Mouse (Mus musculus) large intestine, adult 2 months (tissue): ENCODE data around the gene Vps72. TPM values are rescaled to one million over a fixed set of nuclear protein-coding genes. Genes with fewer than 3 reads are reported as not detected.
"Not testable (repeated sequence)": the region's sequence is repeated elsewhere in the genome, so short reads cannot be mapped to it uniquely, and the experiment has no call there.

ENCODE experiments used
- DNase-seq: peaks from one replicate; pipeline ENCODE4 v3.0.0-alpha.2; 2012; ENCODE audit warnings: low read depth, low spot score
- WGBS: fragments of 180-500 bp; shearing (Covaris S2); methylation state at CpG from one replicate; pipeline ENCODE4 v1.1.7; 2018; 5-methylcytosine and 5-hydroxymethylcytosine counted together
- polyA plus RNA-seq: library from polyadenylated mRNA; depleted of rRNA; stranded (reverse); fragments of >200 nt; gene quantifications from 2 replicates; pipeline ENCODE4 v1.2.3, GENCODE M21; 2012; rRNA removed

Vps72 gene
- polyA plus RNA-seq: 38.7 and 48.3 TPM in 2 replicates

DNA sequence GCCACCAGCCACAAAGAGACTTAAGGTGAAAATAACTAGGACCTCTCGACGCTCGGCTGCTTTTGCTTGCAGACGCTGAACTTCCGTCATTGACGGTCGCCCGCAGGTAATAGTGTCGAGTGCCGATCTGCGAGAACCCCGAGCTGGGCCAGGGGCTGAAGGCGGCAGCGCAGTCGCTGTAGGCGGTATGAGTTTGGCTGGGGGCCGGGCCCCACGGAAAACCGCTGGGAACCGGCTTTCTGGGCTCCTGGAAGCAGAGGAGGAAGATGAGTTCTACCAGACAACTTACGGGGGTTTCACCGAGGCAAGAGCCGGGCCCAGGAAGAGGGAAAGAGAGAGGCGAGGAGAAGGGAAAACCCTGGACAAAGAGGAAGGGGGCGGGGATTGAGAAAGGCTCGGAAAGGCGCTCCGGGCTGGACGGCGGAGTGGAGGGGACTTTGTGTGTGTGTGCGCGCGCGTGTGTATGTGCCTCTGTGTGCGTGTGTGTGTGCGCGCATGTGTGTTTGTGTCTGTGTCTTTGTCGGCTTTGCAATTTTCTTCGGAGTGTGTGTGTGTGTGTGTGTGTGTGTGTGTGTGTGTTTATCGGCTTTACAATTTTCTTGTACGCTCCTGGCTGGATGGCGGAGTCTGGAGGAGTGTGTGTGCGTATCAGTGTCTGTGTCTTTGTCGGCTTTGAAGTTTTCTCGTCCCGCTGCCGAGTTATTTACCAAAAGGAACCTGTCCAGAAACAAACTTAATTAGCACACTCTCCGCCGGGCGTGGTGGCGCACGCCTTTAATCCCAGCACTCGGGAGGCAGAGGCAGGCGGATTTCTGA is at the start of gene Vps72:
TSS of gene Vps72 (plus strand) at position 112 of the 816 bp plus-strand sequence.
- under 1% methylated on average over 53 of the region's 54 CpGs for WGBS
- DNase-seq: no peak

DNA sequence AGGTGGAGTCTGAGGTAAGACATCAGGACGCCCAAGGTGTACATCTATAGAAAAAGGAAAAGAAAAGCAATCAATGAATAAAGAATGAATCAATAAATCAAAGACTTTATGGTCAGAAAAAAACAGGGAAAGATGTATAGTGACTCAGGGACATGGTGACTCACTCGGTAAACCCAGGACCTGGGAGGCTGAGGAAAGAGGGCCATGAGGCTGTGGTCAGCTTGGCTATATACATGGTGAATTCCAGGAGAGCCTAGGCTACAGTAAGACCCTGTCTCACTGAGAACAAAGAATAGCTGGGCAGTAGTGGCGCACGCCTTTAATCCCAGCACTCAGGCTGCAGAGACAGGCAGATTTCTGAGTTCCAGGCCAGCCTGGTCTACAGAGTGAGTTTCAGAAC is 47.1 kb upstream of the Vps72 start:
- DNase-seq: no peak
- 86% methylated on average over 4 of the region's 4 CpGs for WGBS

DNA sequence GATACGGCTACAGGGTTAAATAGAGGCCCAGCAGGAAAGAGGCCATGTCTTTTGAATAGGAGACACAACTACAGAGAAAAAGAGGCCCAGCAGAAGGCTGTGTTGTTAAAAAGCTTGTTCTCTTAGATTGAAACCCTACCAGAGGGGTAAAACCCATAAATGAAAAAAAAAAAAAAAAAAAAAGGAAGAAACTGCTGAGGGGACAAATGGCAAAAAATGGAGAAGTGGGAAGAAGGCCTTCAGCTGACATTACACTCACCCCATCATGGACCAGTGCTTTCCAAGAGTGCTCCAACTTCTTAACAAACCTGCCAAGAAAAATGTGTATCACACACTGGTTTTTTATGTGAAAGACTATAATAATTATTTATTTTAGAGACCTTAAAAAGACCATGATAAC is 45.3 kb upstream of the Vps72 start:
- 93% methylated on average over 1 of the region's 1 CpGs for WGBS
- DNase-seq: no peak

DNA sequence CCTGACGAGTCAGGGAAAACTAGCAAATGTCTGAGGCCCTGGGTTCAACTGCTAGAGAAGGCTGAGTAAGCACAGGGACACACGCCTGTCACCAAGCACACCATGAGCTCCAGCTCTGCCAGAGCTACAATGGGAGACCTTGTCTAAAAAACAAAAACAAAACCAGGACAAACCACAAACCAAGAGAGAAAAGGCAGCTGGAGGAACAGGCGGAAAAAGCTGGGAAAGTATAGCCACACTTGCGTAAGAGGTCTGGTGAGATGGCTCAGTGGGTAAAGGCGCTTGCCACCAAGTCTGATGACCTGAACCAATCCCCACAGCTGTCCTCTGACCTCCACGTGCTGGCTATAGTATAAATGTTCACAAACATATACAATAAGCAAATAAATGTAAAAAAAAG is 44.7 kb upstream of the Vps72 start:
- WGBS: 77% methylated on average over 6 of the region's 6 CpGs
- no peak for DNase-seq

DNA sequence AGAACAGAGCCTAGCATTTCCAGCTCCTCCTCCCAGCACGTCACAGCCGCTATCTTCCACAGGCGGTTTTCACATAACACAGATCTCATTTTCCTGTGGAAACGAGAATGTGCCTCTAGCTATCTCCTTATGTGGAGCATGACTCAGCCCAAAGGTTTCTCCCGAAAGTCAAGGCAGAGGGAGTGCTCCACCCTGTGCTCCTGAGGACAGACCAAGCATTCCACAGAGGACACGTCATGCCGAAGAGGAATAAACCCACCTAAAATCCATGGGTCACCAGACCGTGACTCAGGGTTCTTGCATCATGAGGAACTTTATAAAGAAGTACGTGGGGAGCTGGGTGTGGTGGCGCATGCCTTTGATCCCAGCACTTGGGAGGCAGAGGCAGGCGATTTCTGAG is 44.3 kb upstream of the Vps72 start:
- no peak for DNase-seq
- WGBS: 85% methylated on average over 11 of the region's 11 CpGs

DNA sequence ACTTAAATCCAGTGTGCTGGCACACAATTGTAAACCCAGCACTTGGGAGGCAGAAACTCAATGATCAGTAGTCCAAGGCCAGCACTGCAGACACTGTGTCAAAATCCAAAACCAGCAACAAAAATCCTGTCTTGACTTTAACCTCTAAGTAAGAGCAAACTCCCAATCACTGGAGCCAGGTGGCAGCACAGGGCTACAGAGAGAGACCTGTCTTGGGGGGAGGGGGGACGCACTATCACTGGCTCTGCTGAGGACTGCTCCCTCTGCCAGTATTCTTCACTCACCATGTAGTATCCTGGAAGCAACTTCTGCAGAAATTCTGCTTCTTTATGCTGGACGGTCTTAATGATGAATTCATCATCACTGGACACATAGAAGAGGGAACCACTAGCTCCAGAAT is 39.2 kb upstream of the Vps72 start:
- 97% methylated on average over 2 of the region's 2 CpGs for WGBS

DNA sequence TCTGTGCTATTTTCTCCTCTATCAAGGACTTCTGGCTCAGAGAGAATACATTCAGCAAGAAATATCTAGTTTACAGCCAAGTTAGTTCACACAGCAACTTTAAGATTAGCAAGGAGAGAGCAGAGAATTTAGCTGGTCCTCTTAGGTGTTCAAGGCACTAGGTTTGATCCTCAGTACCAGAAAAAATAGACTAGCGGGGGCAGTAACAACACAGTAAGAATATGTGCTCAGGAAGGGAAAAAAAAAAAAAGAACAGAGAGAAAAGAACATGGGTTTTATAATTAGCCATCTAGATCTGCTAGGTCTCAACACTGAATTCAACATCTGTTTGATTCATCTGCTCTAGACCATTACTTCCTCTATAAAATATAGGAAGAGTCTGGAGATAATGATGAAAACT is 22.8 kb upstream of the Vps72 start:
- whole genome bisulfite sequencing: 97% methylated on average over 1 of the region's 1 CpGs
- no peak for DNase-seq

More for the DNA sequence above, 39.2 kb upstream of the Vps72 start:
- no peak for DNase-seq

DNA sequence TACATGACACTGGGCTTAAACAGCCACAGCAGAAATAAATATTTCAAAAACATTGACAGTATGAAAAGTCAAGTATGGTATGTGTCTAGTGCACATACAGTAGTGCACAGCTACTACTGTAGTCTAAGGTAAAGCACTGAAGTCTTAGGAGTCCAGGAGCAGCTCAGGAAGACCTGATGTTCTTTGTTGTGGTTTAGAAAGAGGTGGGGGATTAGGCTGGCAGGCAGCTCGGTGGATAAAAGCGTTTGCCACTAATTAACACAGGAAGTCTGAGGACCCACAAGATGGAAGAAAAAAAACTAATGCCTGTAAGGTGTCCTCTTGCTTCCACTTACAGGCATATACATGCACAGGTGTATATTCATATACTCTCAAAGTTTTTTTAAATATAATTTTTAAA is 10.0 kb upstream of the Vps72 start:
- WGBS: 36% methylated on average over 2 of the region's 2 CpGs
- no peak for DNase-seq

DNA sequence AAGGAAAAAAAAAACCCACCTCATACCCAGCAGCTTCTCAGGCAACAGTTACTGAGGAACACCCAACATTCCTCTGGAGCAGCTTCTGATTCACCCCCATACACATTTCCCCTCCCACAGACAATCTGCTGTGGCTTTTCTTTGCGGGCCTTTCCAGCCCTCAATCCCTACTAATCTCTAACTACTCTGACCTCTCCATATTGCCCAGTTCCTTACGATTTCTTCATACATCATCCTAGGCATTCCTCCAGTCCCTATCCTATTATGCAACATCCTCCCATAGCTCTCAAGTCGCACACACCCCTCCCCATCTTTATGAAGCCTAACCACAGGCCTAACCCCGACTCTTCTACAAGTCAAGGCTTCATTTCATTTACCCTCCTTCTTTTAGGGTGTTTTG is 5.7 kb upstream of the Vps72 start:
- WGBS: 18% methylated on average over 4 of the region's 4 CpGs
- no peak for DNase-seq

DNA sequence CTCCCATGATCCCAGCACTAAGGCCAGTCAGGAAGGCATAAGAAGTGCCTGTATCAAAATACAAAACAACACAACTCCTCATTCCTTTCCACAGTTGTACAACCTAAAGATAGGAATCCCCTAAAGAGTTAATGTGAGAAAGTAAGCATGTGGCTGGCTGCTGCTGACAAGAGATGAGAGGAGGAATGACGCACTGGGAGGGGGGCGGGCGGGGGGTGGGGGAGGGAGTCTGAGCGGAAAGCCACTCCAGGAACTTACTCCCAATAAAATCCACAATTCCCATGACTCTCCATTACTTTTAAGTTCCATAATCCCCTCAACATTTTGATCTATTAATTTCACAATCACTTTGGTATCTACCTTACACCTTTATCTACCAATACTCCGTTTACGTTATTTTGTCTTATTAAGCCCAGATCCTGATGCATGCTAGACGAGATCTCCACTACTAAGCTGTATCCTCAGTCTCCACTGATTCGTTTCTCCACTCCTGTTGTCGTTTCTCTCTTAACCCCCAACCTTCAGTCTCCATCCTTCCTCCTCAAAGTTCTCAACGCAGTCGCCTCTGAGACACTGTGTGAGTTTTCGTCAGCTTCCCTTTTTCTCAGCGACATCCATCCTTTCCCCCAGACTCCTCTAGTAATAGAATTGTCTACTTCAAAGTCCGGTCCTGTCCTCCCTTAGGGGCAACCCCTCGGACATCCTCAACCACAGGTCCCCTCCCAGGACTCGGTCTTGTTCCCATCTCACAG is 5.1 kb upstream of the Vps72 start:
- under 1% methylated on average over 16 of the region's 16 CpGs for WGBS
- DNase-seq: no peak

DNA sequence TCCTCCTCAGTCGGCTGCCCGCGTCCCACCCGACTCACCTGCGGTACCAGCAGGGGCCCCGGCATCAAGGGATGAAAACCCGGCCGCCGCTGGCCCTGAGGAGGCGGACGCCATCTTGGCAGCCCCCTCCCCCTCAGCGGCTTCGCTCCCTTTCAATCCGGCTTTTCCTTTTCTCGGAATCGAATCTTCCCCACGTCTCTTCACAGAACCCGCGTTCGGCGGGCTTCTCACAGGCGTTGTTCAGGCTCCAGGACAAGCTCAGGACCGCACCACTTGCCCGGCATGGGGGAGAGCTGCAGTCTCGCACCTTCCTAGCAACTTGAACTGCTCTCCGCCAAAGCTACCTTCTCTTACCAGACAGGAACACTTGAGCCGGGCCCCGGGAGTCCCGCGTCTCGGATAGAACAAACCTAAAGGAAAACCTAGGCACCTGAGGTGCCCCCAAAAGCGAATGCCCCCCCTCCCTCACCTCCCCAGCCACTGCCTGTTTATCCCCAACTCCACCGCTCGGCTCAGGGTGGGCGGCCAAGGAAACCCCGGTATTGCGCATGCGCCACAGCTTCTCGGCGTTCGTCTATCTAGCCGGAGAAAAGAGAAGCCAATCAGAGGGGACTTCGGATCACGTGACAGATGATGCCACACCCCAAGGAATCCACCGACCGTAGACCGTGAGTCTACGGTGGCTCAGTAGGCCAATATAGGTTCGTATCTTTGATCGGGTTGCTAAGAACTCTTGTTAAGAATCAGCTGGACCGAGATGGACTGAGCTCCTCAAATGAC is 4.3 kb upstream of the Vps72 start, which contains the start of gene Pip5k1a:
TSS of gene Pip5k1a (minus strand) at position 593 of the 780 bp plus-strand sequence.
- DNase-seq: peak; percentile 99
- WGBS: 1% methylated on average over 51 of the region's 51 CpGs

DNA sequence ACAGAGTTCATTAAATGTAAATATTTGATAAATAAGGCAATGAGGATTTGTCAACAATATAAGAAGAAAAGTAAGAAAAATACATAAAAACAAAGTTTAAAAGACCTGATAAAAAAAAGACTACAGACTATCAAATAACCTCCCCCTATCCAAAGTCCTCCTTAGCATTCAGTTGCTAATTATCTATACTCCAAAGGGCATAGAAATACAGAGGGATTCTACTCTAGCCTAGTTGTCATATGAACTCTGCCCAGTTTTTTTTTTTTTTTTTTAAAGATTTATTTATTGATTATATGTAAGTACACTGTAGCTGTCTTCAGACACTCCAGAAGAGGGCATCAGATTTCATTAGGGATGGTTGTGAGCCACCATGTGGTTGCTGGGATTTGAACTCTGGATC is 3.5 kb upstream of the Vps72 start:
- not testable (repeated sequence) for DNase-seq

DNA sequence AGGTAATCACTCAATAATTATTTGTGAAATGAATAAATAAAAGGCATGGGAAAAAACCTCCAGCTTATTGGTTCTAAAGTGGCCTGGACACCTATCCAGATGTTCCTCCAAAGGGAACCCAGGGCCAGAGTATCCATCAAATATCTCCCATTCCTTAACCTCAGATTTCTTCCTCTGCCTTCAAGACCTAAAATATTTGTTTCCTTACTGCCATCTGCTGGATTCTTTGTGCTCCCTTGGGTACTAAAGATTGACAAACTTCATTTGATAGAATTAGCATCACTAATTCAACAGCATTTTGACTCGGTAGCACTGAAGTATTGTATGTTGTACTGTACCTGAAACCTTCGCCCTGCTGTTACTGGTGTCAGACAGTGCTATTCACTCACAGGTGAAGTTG is 2.9 kb upstream of the Vps72 start:
- no peak for DNase-seq
- 57% methylated on average over 2 of the region's 2 CpGs for WGBS

DNA sequence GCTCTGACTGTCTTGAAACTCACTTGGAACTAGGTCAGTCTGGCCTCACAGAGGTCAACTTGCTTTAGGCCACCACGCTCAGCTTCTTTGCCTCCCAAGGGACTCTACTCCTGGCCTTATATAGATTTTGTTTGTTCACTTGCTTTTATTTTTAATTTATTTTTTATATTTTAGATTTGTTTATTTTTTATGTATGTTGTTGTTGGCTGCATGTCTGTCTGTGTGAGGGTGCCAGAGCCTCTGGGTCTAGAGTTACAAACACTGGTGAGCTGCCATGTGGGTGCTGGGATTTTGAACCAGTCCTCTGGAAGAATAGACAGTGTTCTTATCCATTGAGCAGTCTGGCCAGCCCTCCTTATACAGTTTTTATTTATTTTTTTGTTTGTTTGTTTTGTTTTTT is 1.9 kb downstream of the Vps72 start:
- no peak for DNase-seq

DNA sequence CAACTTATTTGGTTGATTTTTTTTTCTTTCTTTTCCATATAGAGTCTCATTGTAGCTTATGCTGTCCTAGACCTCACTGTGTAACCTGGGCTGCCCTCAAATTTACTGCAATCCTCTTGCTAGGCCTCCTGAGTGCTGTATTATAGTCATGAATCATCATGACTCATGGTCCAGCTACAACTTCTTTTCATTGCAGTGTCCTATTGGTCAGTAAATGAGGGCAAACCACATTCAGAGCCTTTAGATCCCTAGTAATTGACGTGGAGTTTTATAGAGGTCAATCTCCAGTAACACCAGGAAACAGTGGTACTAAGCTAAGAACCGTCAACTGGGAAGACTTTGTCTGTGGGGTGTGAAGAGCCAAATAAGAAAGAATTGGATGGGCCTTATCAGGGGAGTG is 6.9 kb downstream of the Vps72 start:
- 44% methylated on average over 2 of the region's 2 CpGs for WGBS
- DNase-seq: no peak

More for the DNA sequence above, 1.9 kb downstream of the Vps72 start:
- 91% methylated on average over 1 of the region's 1 CpGs for WGBS

DNA sequence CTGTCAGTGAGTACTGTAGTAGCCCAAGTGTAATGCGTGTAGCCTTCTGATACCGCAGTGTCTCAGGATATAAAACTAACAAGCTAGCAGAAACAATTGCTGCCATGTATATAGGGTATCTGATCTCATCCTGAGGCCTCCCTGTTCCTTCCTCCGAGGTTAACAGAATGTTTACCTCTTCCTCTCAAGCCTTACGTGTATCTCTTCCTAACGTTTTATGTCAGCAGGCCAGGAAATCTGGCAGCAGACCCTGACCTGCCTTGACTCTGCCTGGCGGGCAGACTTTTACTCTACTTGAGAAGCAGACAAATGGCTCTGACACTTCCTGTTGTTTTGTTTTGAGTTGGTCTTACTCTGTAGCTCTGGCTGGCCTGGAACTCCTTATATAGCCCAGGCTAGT is 10.8 kb downstream of the Vps72 start:
- WGBS: 65% methylated on average over 6 of the region's 6 CpGs
- DNase-seq: no peak

DNA sequence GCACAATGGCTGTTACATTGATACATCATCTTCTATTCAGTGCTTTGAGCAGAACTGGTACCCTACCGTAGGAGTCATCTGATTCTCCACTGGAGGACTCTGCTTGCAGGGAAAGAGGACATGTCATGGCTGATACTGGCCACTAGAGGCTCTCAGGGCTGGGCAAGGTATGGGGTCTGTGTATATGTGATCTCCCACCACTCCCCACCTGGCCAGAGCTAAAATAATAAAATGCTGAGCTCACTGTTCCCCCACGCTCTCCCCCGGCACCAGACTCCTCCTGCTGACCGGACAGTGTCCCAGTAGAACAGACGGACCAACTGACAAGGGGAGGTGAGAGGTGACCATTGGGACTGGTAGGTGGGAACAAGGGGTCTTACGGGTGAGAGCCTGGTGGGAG is 13.4 kb downstream of the Vps72 start, which contains the start of gene Tmod4:
TSS of gene Tmod4 (plus strand) at position 231 of the 400 bp plus-strand sequence.
- DNase-seq: no peak
- 64% methylated on average over 6 of the region's 6 CpGs for WGBS

DNA sequence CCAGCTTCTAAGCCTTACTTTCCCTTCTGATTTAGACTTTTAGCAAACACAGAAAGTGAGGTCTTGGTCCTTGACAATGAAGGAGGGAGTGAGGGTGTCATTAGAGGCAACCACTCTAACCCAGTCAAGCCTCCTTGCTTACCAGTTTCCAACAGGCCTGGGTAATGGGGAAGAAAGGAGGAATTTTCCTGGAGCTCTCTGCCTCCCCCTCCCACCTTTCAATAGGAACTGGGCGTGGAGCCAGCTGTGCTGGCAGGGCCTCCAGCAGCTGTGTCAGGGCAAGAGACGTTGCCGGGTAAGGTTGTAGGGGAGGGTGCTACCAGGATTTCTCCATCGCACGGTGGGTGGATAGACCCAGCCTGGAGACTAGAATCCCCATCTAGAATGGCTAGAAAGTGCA is 14.2 kb downstream of the Vps72 start:
- 9% methylated on average over 5 of the region's 5 CpGs for WGBS
- no peak for DNase-seq

DNA sequence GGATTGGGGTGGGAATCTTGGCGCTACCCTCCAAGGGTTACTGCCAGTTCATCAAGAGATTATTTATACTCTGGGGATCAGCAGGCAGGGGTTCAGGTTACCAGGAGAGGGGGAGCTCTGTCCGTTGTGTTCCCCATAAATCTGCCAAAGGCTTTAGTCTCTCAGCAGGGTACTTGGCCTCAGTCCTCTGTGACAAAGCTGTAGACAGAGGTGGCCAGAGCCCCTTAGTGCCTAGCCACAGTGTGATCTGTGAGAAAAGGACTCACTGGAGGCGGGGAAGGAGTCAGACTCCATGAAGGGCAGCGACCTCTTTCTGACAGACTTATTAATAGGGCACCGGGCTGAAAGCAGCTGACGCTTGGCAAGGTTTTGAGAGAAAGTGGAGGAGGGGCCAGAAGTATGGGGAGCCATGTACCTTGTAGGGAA is 18.4 kb downstream of the Vps72 start:
- 72% methylated on average over 6 of the region's 6 CpGs for WGBS
- DNase-seq: no peak

DNA sequence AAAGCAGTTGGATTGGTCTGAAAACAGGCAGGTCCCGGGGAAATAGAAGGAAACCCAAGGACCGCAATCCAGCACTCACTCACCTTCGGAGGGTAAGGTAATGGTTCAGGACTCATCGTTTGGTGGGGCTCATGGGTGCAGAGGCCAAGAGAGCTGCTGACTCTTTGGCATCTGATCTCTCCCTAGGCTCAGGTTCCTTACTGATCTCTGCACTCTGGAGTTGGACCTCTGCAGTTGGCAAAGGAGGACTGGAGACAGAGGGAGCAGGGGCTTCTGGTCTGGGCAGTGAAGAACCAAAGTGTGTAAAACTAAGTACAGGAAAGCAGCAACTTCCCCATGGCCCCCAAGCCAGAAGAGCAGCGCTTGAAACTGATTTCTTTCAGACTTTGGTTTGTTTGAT is 19.3 kb downstream of the Vps72 start:
- DNase-seq: no peak
- WGBS: 88% methylated on average over 5 of the region's 5 CpGs
